Mouse (Mus musculus): Measurements from ENCODE around the gene Rnf144a.

Rnf144a gene

DNA sequence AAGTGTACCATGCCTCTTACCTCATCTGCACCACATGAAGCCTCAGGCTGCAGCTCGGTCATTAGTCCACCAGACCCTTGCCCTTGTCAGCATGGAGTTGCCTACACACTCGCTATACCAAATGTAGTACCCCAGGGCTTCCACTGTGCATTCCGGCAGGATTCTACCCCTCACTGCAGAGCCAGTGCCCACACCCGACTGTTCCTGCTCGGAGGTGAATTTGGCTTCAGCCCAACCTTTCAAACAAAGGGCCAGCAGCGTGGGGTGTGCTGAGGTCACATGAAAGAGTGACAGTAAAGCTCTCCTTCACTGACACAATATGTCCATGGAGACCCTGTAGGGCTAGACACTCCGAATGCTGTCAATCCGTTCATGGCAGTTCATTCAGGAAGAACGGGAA is 6.3 kb downstream of the Rnf144a start:
- no peak for DNase-seq

DNA sequence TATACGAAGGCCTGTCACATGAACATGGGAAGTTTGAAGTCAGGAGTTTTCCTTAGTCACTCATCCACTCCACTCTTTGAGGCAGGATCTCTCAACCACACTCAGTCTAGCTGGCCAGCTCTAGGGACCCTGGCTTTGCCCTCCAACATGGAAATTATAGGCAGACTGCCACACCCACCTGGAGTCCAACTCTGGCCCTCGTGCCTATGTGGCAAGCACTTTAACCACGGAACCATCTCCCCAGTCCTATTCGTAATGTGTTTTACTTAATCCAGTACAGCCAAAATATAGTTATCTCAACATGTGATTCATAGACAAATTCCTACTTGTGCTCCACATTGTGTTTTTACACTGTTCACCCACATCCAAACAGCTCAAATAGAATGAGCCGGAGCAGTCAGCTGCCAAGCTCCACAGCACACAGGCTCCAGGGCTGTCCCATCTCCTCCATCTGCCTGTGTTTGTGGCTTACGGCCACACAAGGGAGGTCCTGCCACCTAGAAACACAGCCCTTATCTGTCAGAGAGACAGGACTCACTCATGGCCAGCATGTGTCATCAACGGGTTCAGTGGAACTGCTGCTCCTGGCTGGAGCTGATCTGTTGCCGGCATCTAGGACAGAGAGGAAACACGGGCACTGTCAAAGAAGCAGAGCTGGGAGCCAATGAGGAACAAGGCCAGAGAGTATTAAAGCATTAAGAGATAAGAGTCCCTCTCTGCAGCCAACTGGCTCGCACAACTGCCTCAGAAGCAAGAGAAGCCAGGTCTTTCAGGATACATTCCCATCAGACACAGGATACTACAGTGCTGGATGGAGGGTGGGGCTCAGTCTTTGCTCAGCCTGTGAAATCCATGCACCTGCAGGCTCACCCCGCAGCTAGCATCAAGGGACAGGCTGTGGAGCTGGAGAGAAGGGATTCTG is 10.0 kb downstream of the Rnf144a start:
- peak; percentile 60 for DNase-seq

DNA sequence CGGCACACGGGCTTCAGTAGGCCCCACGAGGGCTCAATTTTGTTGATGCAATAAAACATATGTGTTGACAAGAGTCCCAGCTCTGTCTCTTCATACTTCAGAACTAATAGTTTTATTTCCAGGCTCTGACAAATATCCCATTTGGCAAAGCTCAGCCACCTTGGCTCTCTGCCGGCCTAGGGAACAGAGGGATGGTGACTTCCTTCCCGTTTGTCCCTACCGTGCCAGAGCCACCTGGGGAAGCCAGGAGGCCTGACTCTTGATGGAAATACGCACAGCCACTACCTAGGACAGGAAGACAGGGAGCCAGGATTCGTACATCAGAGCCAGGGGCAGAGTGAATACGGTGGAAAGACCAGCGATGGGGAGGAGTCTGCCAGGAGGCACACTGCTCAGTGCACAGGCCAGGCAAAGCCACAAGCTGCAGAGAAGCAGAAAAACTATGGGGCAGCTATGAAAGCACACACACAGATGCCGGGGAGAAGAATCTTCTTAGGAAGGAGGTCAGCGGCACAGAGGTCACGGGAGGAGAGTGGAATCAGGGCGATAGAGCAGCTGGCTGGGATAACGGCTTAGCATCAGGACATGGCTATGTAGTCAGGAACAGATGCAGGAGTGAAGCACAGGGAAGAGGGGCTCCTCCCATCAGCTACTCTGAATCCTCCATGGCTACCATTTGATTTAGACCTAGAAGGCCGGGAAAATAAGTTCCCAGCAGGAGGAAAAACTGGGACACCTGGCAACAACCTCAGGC is 11.5 kb downstream of the Rnf144a start:
- DNase-seq: peak; percentile 93

DNA sequence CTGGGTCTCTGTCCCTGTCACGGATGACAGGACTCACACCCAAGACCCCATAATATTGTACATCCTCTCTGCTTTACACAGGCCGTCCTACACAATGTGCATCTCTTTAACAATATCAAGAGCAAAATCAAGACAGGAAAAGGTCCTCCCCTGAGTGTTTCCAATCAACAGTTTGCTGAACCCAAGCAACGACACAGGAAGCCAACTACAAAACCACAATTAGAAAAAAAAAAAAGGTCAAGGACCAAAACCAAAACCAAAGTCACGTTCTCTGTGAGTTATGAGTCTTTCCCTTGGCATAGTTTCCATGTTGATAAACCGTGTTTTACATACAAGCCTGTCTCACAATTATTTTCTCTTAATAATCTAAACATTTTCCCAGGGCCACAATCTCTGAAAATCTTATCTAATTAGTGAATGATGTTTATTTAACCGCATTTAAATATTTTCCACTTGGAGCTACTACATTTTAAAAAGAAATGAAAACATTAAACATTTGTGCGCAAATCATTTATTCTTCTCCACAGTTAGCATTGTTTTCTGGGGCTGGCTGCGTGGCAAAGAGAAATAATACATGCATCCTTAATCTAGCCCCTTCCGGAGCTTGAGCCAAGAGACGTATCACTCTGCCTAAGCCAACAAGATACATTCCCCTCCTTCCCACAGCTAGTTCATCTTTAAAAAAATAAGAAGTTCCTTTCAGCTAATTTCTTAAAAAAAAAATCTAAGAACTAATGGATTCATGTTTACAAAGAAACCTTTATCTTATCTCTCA is 13.2 kb downstream of the Rnf144a start:
- no peak for DNase-seq

DNA sequence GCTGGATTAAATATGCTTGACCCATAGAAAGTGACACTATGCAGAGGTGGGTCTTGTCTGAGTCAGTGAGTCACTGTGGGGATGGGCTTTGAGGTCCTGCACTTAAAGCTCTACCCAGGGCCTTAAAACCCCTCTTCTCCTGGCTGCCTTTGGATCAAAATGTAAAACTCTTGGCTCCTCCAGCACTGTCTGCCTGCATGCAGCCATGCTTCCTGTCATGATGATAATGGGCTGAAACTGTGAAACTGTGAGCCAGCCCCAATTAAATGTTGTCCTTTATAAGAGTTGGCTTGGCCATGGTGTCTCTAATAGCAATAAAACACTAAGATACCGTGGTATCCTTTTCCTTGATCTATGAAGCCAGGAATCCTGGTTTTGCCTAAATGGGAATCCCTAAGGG is 13.8 kb downstream of the Rnf144a start:
- DNase-seq: no peak

DNA sequence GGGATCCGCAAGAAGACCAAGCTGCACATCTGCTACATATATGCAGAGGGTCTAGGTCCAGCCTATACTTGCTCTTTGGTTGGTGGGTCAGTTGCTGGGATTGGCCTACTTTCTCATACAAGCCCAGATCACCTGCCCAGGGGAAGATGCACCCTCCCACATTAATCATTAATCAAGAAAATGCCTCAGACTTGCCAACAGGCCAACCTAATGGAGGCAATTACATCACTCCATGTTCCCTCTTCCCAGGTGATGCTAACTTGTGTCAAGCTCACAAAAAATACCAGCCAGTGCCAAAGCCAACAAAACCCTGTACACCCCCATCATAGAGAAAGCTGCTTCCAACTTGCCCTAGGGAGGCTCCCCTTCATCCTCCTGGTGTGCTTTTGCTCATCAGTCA is 14.3 kb downstream of the Rnf144a start:
- DNase-seq: no peak

DNA sequence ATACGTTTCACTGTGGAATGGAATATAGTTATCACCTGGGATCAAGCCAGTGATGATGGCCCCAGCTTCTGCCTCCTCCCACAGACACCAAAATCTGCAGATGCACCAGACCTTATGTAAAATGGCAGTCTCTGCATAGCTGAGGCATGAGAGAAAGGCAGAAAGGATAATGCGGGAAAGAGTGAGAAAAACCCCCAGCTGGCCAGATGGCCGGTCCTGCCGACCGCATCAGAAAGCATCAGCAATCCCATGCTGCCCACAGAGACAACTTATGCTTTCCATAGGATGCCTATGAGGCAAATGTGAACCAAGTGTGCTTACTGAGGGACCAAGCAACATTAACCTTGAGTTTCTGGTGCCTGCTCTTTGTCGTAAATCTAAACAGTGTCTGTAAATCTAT is 15.7 kb downstream of the Rnf144a start:
- DNase-seq: no peak

DNA sequence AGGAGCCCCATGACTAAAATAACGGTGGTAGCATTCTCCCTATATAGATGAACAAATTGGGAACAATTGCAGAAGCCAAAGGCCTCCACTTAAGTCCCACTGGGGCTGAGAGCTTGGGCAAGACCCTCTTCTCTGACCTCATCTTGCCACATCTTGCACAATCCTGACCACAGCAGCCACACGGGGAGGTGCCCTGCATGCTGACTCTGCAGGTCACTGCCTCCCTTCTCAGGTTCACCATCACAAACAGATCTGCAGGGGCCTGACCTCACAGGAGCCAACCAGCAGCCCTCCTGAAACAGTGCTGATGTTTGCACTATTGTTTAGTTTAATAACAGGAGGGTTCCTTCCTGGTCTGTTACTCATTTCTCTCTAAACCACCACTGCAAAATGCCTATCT is 16.5 kb downstream of the Rnf144a start:
- no peak for DNase-seq

DNA sequence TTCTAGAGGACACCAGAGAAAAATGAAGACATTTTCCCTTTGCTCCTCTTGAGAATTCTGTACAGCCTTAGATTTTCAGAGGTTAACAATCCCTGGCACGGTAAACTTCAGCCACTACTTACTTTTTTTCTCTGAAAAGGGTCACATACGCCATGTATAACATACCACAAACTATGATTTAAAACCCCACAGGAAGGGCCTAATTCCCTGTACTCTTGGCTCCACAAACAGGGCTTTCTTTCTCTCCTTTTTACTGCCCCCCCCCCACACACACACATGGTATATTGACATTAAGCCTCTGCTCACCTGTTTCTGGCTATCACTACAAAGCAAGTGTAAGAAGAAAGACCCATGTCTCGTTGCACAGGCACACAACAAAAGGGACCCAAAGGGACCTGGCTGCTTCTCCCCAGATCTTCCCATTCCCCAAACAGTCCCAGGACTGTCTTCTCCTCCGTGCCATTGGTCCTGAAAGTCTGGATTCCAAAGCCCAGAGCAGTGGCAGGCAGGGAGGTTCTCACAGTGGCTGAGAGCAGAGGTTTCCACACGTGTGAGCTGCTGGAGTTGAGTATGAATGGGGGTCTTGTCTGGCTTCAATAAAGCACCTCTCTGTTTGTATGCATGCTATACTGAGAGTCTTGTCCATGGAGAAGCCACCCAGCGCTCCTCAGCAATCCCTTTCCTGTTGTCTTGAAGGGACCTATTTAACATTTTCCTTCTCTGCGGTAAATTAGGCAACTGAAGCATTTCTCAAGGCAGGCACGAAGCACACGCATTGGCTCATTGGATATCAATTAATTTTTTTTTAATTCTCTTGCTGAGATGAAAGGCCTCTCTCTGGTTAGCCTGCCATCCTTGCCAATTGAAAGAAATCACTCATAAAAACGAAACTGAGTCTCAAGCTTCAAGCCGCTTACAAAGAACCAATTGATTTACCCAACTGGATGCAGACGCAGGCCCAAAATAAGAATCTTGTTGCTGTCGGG is 20.3 kb downstream of the Rnf144a start:
- DNase-seq: no peak

DNA sequence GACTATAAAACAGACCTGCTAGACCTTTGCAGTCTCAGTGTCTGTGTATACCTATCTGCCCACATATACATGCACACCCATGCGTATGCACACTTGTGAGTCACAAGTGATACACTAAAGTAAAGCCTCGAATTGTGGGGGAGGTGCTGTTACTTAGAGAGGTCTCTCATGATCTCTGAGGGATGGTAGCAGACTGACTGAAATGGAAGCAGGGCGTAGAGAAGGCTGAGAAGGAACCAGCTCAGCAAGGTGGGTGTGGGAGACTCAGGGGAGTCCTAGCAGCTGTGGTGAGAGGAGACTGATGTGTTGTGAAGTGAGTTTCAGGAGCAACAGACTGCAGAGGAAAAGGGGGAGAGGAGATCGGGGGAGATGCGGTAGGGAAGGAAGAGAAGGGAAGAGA is 21.8 kb downstream of the Rnf144a start:
- DNase-seq: no peak

DNA sequence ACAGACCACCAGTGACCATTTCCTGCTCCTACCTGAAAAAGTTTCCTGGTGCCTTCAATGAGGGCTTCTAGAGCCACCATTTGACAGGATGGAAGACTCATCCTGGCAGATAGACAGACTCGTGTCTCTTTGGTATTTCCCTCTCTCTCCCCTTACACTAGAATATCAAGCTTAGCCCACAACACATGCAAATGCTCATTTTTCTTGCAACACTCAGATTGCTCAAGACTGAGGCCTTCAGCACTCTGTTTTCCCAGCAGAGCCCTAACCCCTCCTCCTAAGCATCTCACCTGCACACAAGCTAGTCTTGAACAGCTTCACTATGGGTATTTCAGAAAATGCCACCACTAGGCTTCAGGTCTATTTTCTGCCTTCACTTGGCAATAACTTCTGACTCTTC is 23.9 kb downstream of the Rnf144a start:
- DNase-seq: no peak

DNA sequence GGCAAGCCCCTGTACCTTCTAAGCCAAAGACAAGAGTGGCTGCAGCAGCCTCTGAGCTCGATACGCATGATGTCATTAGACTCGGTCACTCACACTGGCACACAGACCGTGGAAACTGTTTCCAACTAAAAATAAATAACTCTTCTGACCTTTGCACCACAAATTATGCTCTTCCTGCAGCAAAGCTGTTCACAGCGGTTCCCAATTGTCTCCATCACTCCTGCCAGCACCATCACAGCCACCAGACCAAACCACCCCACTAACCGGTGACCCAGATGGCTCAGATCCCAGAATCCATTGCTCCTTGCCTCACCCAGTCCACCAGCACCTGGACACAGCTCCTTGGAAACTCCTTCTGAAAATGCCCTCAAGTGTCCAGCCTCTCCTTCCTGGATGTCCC is 27.5 kb downstream of the Rnf144a start:
- peak; percentile 46 for DNase-seq

DNA sequence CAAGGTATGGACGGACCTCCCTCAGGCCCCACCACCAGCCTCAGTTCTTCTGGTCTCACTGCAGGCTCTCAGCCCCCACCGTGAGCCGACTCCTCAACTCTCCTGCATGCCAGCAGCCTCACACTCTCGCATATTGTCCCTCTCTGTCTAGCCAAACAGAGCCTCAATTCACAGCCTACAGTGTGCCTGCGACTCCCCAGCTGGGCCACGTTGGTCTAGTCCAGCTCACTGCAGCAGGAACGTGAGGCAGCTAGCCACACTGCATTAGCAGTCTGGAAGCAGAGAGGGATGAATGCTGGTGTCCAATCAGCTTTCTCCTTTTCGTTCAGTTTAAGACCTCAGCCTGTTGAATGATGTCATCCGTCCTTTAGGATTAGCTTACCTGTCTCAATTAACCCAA is 28.1 kb downstream of the Rnf144a start:
- no peak for DNase-seq

DNA sequence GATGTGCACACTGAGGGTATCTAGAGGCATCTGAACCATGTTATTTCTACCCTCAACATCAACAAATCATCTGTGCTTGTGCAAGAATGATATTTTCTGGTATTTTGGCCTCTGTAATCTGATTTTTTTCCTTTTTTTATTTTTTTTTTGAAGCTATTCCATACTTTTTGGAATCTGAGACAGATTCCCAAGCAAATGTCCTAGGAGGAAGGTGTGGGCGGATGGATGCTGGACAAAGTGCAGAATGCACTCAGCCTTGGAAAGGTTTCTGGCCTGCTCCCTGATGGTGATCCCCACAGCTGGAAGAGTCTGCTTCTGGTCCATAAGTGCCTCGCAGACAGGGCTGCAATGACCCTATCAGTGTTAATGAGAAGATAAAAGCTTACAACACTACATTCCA is 28.9 kb downstream of the Rnf144a start:
- DNase-seq: no peak

DNA sequence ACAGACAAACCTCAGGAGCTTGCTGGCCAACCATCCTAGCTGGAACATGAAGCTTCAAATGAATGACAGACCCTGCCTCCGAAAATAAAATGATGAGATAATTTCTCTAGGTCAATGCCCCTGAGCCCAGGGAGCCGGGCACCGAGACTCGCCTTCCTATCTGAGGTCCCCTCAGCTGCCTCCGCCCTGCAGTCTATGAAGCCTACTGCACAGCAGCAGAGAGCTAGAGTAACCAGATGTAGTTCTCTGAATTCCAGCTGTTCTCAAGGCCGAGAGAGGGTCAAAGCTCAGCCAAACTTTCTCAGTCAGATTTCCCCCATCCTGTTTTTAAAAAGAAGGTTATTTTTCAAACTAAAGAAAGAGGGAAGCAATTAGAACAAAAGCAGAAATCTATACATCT is 29.3 kb downstream of the Rnf144a start:
- no peak for DNase-seq

DNA sequence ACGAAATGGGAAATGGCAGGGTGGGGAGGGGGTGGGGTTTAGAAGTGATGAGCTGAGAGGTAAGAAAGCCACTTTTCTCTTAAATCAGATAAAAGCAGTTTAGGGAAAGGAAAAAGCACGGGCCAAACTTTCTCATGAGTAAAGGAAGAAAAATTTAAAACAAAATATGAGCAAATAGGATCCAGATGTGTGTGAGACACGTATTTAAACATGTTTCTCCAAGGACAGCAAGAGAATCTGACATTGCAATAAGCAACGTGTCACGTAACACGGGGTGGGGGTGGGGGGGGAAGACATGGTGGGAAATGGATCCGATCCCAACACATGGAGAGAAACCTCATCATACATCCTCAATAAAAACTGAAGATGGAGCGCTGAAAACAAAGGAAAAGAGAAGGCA is 33.3 kb downstream of the Rnf144a start:
- DNase-seq: no peak

DNA sequence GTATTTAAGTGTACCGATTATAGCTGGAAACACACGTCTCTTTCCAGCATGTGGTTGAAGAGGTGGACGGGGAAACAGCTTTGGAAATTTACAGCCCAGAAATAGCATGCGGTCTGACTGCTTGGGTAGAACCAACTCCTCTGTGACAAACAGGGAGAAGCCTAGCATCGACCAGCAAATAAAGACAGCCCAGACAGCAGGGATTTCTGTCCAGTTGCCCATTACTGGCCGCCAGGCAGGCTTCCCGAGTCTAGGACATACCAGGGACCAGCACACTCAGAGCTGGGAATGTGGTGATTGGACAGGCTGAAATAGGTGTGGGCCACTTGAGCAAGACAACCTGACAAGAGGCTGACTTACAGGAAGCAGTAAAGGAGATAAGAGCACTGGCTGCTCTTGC is 35.3 kb downstream of the Rnf144a start:
- no peak for DNase-seq

DNA sequence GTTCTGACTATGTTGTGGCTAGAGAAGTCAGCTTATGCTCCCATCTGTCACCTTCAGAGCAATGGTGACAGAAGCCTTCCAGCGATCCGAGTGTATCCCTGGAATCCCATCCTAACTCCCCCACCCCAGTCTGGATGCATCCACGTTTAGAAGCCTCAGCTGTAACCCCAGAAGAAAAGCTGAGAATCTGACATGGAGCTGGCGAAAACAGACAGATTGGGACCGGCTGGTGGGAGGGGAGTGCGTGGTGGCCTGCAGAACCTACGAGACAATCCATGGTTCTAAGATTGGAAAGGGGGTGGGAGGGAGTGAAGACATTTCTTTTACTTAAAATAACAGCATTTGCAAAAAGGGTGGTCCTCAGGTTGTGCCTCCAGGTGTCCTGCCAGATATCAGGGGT is 37.4 kb downstream of the Rnf144a start:
- no peak for DNase-seq

DNA sequence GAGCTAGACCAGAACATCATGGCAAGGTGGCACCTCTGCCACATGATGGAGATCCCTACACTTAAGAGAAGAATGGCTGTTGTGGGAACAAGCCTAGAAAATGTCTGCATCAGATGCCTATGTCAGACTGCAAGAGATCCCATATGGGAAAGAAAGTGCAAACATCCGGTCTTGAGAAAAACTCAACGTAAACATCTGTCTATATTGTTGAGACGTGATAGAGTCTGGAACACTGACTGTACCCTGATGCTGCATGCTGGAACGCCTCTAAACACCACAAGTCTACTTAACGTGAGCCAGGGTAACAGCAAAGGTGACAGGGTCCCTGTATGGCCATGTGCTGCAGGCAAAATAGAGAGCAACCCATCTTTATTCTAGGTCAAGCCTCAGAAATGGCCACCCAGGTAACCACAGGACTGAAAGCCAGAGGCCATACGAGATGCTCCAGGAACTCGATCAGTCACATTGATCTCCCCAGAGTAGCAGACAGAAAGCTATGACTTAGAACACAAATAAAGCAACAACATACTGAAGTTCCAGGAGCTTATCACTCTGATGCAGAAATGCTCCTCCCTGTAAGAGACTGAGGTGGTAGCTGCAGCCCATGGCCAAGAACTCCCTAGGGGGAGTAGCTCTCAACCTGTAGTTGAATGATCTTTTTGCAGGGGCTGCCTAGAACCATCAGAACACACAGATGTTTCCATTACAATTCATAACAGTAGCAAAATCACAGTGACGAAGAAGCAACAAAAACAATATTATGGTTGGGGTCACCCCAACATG is 38.3 kb downstream of the Rnf144a start:
- no peak for DNase-seq

DNA sequence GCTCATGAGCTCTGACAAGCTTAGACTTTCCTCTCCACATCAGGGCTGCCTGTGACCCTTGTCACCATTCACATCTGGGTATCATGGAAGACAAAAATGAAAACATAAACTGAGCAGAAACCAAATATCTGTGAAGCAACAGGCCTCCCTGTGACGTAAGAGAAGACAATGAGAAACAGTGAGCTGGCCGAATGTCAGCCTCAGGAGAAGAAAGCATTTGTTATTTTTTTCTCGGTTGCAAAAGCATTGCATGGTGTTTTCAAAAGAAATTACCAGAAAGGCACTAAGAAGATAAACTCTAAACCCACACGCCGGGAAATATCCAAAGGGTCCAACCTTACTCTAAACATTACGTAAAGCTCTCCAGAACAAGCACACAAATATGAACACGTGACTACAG is 41.3 kb downstream of the Rnf144a start:
- DNase-seq: no peak

DNA sequence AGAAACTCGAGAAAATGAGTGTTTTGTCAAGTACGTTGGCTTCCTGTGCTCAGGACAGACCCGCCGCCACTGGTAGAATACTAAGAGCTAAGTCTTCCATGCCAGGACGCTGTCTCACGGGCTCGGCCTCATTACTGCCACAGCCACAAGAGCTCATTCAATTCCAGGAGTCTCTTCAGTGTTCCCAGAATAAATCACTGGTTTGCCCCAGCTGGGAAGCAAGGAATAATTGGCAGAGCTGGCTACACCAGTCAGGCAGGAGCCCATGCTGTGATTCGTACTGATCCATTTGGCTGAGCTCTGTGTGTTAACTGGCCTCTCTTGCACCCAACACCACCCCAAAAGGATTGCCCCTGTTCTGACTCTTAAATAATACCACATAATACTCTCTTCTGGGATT is 45.0 kb downstream of the Rnf144a start:
- DNase-seq: peak; percentile 65
